Mouse (Mus musculus) embryonic facial prominence, embryonic 13.5 days (tissue): ENCODE measurements around the gene Dse. TPM values are rescaled to one million over a fixed set of nuclear protein-coding genes. Genes with fewer than 3 reads are reported as not detected.

Experiments
- ATAC-seq: fragments of 200-750 bp; cut with Nextera tagmentation; 2 replicates; pipeline ENCODE4 v1.8.0; 2017; ENCODE audit warnings: low read depth; ENCODE audit not compliant: insufficient number of reproducible peaks, insufficient read depth, low FRiP score, low TSS enrichment
- H3K27ac ChIP-seq: fragments of 300-500 bp; sonication (generic); 2 replicates; pipeline ENCODE4 v1.5.1; 2015; ENCODE audit warnings: moderate library complexity, mild to moderate bottlenecking, inconsistent platforms
- H3K27me3 ChIP-seq: fragments of 300-500 bp; sonication (generic); 2 replicates; pipeline ENCODE4 v1.6.1; 2015; ENCODE audit warnings: mild to moderate bottlenecking, inconsistent platforms
- H3K36me3 ChIP-seq: fragments of 300-500 bp; sonication (generic); 2 replicates; pipeline ENCODE4 v1.6.1; 2015; ENCODE audit warnings: mild to moderate bottlenecking, inconsistent platforms
- H3K4me1 ChIP-seq: fragments of 300-500 bp; sonication (generic); 2 replicates; pipeline ENCODE4 v1.6.1; 2015; ENCODE audit warnings: inconsistent platforms
- H3K4me2 ChIP-seq: fragments of 300-500 bp; sonication (generic); 2 replicates; pipeline ENCODE4 v1.6.1; 2015; ENCODE audit warnings: moderate library complexity, mild to moderate bottlenecking, inconsistent platforms
- H3K4me3 ChIP-seq: fragments of 300-500 bp; sonication (generic); 2 replicates; pipeline ENCODE4 v1.5.1; 2015; ENCODE audit warnings: mild to moderate bottlenecking, inconsistent platforms
- H3K9ac ChIP-seq: fragments of 300-500 bp; sonication (generic); 2 replicates; pipeline ENCODE4 v1.6.1; 2015; ENCODE audit warnings: mild to moderate bottlenecking, inconsistent platforms
- H3K9me3 ChIP-seq: fragments of 300-500 bp; sonication (generic); 2 replicates; pipeline ENCODE4 v1.6.1; 2016; ENCODE audit warnings: inconsistent platforms
- WGBS: fragments of 180-500 bp; shearing (Covaris S2); methylation state at CpG from one replicate; pipeline ENCODE4 v1.1.7; 2015; ENCODE audit warnings: mixed read lengths; 5-methylcytosine and 5-hydroxymethylcytosine counted together
- polyA plus RNA-seq: library from polyadenylated mRNA; unstranded; fragments of >200 nt; fragmentation: Nextera tagmentation; extraction: Ambion mirVana; gene quantifications from 2 replicates; pipeline ENCODE4 v1.2.1, GENCODE M21; 2015

Dse gene
- polyA plus RNA-seq, 1 experiment from 2014 or later = 38.7 TPM

DNA sequence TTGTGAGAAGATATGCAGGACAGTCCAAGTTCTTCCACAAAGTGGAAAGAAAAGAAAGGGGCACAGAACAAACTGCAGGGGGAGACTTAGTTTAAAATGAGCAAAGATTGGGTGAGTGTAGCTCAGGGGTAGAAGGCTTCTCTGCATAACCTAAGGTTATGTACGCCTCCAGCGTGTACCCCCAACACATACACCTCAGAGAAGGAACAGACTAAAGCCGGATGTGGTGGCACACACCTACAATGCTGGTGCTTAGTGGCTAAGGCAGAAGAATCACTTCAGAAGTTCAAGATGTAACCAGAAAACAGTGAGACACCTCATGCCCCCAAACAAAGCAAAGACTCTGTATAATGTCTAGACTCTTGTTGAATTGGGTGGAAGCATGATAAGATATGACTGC, 36.3 kb downstream of the Dse start:
- Histone ChIP-seq H3K27me3 (no peaks in the 10 kb centered on the region), H3K4me3 (no peak overlapping the region), H3K36me3 (no peaks in the 10 kb centered on the region), H3K4me2 (no peak overlapping the region), H3K9me3 (no peaks in the 10 kb centered on the region), H3K4me1 (peaks cover 11% of the 10 kb centered on the region), H3K9ac (no peak overlapping the region), H3K27ac (no peak overlapping the region)
- 95% methylated on average over 3 of the region's 3 CpGs for WGBS
- no peak for ATAC-seq

DNA sequence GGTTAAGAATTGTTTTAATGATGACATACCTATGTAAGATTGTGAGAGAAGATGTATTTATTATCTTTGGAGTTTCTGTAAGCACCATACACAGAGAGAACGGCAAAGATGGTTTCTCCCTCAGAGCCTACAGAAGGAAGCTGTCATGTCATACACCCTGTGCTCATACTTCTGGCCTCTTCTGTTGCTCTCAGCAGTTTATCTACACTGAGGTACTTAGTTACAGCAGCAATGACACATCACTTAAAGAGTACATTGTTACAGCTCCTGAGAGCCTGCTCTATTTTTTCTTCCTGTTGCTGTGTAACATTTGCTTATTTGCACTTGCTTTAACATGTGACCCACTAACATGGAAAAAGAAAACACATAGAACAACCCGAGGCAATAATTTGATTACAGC, 40.5 kb downstream of the Dse start:
- no peak overlapping the region for H3K4me3 ChIP-seq
- peaks cover 14% of the 10 kb centered on the region for H3K36me3 ChIP-seq
- WGBS = 72% methylated on average over 2 of the region's 2 CpGs
- H3K27me3 ChIP-seq = no peaks in the 10 kb centered on the region
- ATAC-seq = no peak
- H3K4me1 ChIP-seq = no peaks in the 10 kb centered on the region
- H3K9me3 ChIP-seq = no peaks in the 10 kb centered on the region
- no peak overlapping the region for H3K9ac ChIP-seq
- no peak overlapping the region for H3K4me2 ChIP-seq
- H3K27ac ChIP-seq = no peak overlapping the region

- 0 out of 2 replicates have a peak, but pooled peaks cover 7% of the 10 kb centered on the region for H3K4me1 ChIP-seq
- 72% methylated on average over 12 of the region's 12 CpGs for WGBS
- H3K27ac ChIP-seq = no peak overlapping the region
- no peak overlapping the region for H3K9ac ChIP-seq
- peaks cover 30% of the 10 kb centered on the region for H3K36me3 ChIP-seq
- ATAC-seq = no peak
- H3K27me3 ChIP-seq = no peaks in the 10 kb centered on the region
- H3K9me3 ChIP-seq = no peaks in the 10 kb centered on the region
- no peak overlapping the region for H3K4me3 ChIP-seq
- H3K4me2 ChIP-seq = no peak overlapping the region
Observed at GRCm38 (mm10) chr10:34155796-34156554, 51.5 kb downstream of the Dse start.

DNA sequence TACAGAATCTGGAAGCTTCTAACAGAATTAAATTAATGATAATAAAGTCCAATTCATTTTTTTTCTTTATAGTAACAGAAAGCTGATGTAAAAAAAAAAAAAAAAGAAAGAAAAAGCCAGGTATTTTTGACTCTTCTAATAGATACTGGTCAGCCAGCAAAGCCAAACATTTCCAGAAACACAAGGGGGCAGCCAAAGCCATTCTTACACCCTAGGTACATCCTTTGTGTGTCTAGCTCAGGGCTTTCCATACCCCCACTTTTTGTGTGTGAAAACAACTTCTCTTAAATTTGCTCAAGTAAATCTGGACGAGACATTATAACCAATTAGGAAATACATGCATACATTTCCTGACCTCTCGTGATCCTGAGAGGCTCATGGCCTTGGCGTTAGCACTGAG, 55.7 kb downstream of the Dse start:
- H3K27me3 ChIP-seq = no peaks in the 10 kb centered on the region
- WGBS = 65% methylated on average over 3 of the region's 3 CpGs

DNA sequence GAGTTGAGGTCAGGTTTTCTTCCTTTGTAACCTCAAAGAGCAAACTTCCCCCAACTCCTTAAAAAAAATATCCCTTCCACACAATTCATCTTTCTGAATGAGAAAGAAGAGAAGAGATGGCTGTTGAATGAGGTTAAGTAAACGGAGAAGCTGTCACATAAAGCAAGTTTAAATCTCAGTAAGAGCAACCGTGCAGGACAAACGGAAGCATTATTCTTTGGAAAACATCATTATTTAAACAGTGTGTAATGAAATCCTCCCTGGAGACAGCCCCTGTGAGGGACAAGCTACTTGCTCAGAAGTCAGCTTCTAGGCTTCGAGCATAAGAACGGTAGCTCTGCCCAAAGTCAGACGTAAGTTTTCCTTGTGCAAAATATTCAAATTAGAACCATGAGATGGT, 57.1 kb downstream of the Dse start:
- H3K27ac ChIP-seq = peak overlapping the region; percentile 41
- H3K4me2 ChIP-seq = no peak overlapping the region
- no peak for ATAC-seq

More for the DNA sequence above, 55.7 kb downstream of the Dse start:
- Histone ChIP-seq H3K4me1 (peaks cover 18% of the 10 kb centered on the region), H3K4me3 (no peak overlapping the region), H3K9ac (no peak overlapping the region), H3K9me3 (no peaks in the 10 kb centered on the region), H3K36me3 (peaks cover 19% of the 10 kb centered on the region), H3K27ac (no peak overlapping the region), H3K4me2 (no peak overlapping the region)
- no peak for ATAC-seq

DNA sequence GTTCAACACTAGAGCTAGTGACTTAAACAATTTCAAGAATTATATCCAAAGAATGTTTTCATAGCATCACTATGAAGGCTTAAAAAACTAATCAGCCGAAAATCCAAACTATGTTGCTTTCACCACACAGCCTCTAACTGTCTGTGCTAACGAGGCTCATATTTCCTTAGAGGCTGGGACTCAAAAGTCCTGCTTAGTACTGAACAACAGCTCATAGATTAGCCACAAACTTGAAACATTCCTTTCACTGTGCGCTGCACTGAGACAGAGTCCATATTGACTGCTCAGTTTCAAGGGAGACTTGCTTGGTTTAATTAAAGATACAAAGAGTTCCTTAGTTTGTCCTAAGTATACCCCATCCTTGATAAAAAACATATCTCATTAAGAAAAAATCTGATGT, 57.7 kb downstream of the Dse start:
- H3K27ac ChIP-seq = no peak overlapping the region
- H3K9me3 ChIP-seq = no peaks in the 10 kb centered on the region
- H3K4me1 ChIP-seq = peaks cover 13% of the 10 kb centered on the region
- 35% methylated on average over 3 of the region's 3 CpGs for WGBS
- no peak overlapping the region for H3K9ac ChIP-seq
- ATAC-seq = no peak
- H3K4me3 ChIP-seq = no peak overlapping the region
- H3K4me2 ChIP-seq = no peak overlapping the region
- no peaks in the 10 kb centered on the region for H3K27me3 ChIP-seq
- H3K36me3 ChIP-seq = peaks cover 19% of the 10 kb centered on the region

More for the DNA sequence above, 57.1 kb downstream of the Dse start:
- Histone ChIP-seq H3K9ac (no peak overlapping the region), H3K27me3 (no peaks in the 10 kb centered on the region), H3K9me3 (no peaks in the 10 kb centered on the region), H3K4me1 (peaks cover 13% of the 10 kb centered on the region), H3K36me3 (peaks cover 19% of the 10 kb centered on the region), H3K4me3 (no peak overlapping the region)
- 22% methylated on average over 6 of the region's 6 CpGs for WGBS

- Histone ChIP-seq H3K9ac (no peak overlapping the region), H3K27me3 (no peaks in the 10 kb centered on the region), H3K9me3 (0 out of 2 replicates have a peak, but pooled peaks cover 5% of the 10 kb centered on the region), H3K4me1 (no peaks in the 10 kb centered on the region), H3K4me3 (no peak overlapping the region), H3K4me2 (no peak overlapping the region), H3K27ac (no peak overlapping the region), H3K36me3 (no peaks in the 10 kb centered on the region)
- ATAC-seq = no peak
- 95% methylated on average over 2 of the region's 2 CpGs for WGBS
Observed at GRCm38 (mm10) chr10:34141693-34142092, 65.8 kb downstream of the Dse start.

DNA sequence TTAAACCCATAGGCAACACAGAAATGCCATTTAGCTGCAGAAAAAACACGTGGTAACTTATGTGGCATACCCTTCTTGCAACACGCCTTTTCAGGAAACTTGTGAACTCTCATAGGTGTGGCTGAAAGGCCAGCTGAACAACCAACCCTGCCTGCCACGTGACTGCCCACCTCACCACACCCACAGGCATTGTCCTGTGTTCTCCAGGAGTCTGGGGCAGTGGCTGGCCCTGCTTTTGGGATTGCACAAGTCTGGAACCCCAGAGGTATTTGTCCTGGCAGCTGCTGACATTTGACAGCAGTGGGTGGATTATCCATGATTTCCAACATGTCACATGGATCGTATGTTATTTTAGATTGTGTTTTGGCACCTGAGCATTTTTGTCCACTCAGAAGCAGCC, 67.7 kb downstream of the Dse start:
- Histone ChIP-seq H3K4me2 (no peak overlapping the region), H3K4me3 (no peak overlapping the region), H3K9me3 (0 out of 2 replicates have a peak, but pooled peaks cover 5% of the 10 kb centered on the region), H3K4me1 (no peaks in the 10 kb centered on the region), H3K36me3 (no peaks in the 10 kb centered on the region), H3K9ac (no peak overlapping the region), H3K27ac (no peak overlapping the region), H3K27me3 (no peaks in the 10 kb centered on the region)
- 67% methylated on average over 4 of the region's 4 CpGs for WGBS
- ATAC-seq = no peak

DNA sequence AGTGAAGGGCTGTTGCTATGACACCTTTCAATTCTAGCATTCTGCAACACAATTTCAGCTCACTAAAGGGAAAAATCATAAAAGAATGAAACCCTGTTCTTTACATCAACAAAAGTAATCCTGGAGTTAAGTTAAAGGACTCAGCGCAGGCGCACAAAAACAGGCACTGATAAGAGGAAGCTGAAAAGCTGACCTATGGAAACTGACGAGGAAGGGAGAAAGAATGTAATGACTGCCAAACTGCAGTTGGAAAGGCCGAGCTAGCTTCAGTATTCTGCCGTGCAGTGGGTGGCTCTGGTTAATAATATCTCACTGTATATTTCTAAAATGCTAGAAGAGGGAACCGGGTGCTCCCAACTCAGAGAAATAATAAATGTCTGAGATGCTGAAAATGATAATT, 69.5 kb downstream of the Dse start:
- no peak overlapping the region for H3K27ac ChIP-seq

GRCm38 (mm10) chr10:34136432-34136831, 71.1 kb downstream of the Dse start:
- ATAC-seq = no peak
- H3K36me3 ChIP-seq = no peaks in the 10 kb centered on the region

More for the DNA sequence above, 69.5 kb downstream of the Dse start:
- 0 out of 2 replicates have a peak, but pooled peaks cover under 1% of the 10 kb centered on the region for H3K9me3 ChIP-seq
- no peaks in the 10 kb centered on the region for H3K27me3 ChIP-seq
- no peak overlapping the region for H3K4me2 ChIP-seq
- no peak overlapping the region for H3K4me3 ChIP-seq
- H3K9ac ChIP-seq = no peak overlapping the region
- H3K36me3 ChIP-seq = no peaks in the 10 kb centered on the region
- no peak for ATAC-seq
- 71% methylated on average over 6 of the region's 6 CpGs for WGBS
- H3K4me1 ChIP-seq = no peaks in the 10 kb centered on the region

GRCm38 (mm10) chr10:34131356-34131755, 76.2 kb downstream of the Dse start:
- no peak overlapping the region for H3K27ac ChIP-seq
- H3K4me2 ChIP-seq = no peak overlapping the region
- no peaks in the 10 kb centered on the region for H3K36me3 ChIP-seq
- 54% methylated on average over 2 of the region's 2 CpGs for WGBS
- no peaks in the 10 kb centered on the region for H3K27me3 ChIP-seq
- no peak for ATAC-seq
- H3K9me3 ChIP-seq = no peaks in the 10 kb centered on the region
- H3K4me1 ChIP-seq = 0 out of 2 replicates have a peak, but pooled peaks cover 8% of the 10 kb centered on the region
- no peak overlapping the region for H3K9ac ChIP-seq
- H3K4me3 ChIP-seq = no peak overlapping the region

More at GRCm38 (mm10) chr10:34136432-34136831, 71.1 kb downstream of the Dse start:
- 29% methylated on average over 6 of the region's 6 CpGs for WGBS
- no peak overlapping the region for H3K9ac ChIP-seq
- H3K4me1 ChIP-seq = no peaks in the 10 kb centered on the region
- no peak overlapping the region for H3K4me2 ChIP-seq
- H3K9me3 ChIP-seq = no peaks in the 10 kb centered on the region
- no peaks in the 10 kb centered on the region for H3K27me3 ChIP-seq
- H3K4me3 ChIP-seq = no peak overlapping the region
- H3K27ac ChIP-seq = no peak overlapping the region

DNA sequence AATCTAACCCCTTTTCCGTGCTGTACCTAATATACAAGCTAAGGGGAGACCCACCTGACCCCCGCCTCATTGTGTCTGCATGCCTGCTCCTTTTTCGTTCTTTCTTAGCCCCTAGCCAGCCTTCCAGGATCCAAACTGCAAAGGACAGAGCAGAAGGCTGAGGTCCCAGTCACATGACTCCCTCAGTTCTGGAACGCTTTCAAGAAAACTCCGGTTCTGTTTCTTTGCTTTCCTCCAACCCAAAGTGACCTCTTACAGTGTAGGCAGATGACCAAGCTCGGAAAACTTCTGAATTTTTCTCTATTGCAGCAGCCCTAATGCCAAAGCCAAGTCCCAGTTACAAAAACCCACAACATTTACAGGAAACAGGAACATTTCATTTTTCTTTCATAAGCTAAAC, 79.1 kb downstream of the Dse start:
- ATAC-seq = no peak
- Histone ChIP-seq H3K27ac (no peak overlapping the region), H3K4me3 (no peak overlapping the region), H3K4me2 (no peak overlapping the region), H3K4me1 (0 out of 2 replicates have a peak, but pooled peaks cover 8% of the 10 kb centered on the region), H3K9ac (no peak overlapping the region), H3K9me3 (no peaks in the 10 kb centered on the region), H3K36me3 (no peaks in the 10 kb centered on the region), H3K27me3 (no peaks in the 10 kb centered on the region)
- WGBS = 86% methylated on average over 6 of the region's 6 CpGs
